Mouse (Mus musculus): ENCODE measurements around the gene Gm28048.

Gm28048 gene

GRCm38 (mm10) chr11:22989786-22990185 is 7.9 kb upstream of the Gm28048 start:
- no peak for DNase-seq (ENCODE audit: low read depth)

GRCm38 (mm10) chr11:22987357-22987756 is 5.5 kb upstream of the Gm28048 start:
- DNase-seq (ENCODE audit: low read depth): peak; percentile 88

GRCm38 (mm10) chr11:22985510-22985909 is 3.6 kb upstream of the Gm28048 start:
- no peak for DNase-seq (ENCODE audit: low read depth)

- no peak for DNase-seq (ENCODE audit: low read depth)
Measured at GRCm38 (mm10) chr11:22982846-22983245, 956 bp upstream of the Gm28048 start.

- no peak for DNase-seq (ENCODE audit: low read depth)
Measured at GRCm38 (mm10) chr11:22981543-22981950, 343 bp downstream of the Gm28048 start.

GRCm38 (mm10) chr11:22981041-22981440 is 849 bp downstream of the Gm28048 start:
- no peak for DNase-seq (ENCODE audit: low read depth)

- peak; percentile 5 for DNase-seq (ENCODE audit: low read depth)
Measured at GRCm38 (mm10) chr11:22979221-22979620, 2.7 kb downstream of the Gm28048 start.

GRCm38 (mm10) chr11:22978711-22979110 is 3.2 kb downstream of the Gm28048 start:
- DNase-seq (ENCODE audit: low read depth): no peak

- no peak for DNase-seq (ENCODE audit: low read depth)
Measured at GRCm38 (mm10) chr11:22978215-22978614, 3.7 kb downstream of the Gm28048 start.

GRCm38 (mm10) chr11:22973599-22973998 is 8.3 kb downstream of the Gm28048 start:
- DNase-seq (ENCODE audit: low read depth): peak; percentile 53

GRCm38 (mm10) chr11:22972746-22973526 is 9.0 kb downstream of the Gm28048 start:
- peak; percentile 91 for DNase-seq (ENCODE audit: low read depth)

GRCm38 (mm10) chr11:22971835-22972709 is 9.8 kb downstream of the Gm28048 start, which contains the start of gene Zrsr1:
TSS of gene Zrsr1 (plus strand) at chr11:22972005.
- peak; percentile 80 for DNase-seq (ENCODE audit: low read depth)

- no peak for DNase-seq (ENCODE audit: low read depth)
Measured at GRCm38 (mm10) chr11:22970546-22970945, 11.3 kb downstream of the Gm28048 start.

- peak; percentile 59 for DNase-seq (ENCODE audit: low read depth)
Measured at GRCm38 (mm10) chr11:22969486-22969885, 12.4 kb downstream of the Gm28048 start.

- DNase-seq (ENCODE audit: low read depth): peak; percentile 90
Measured at GRCm38 (mm10) chr11:22965503-22965902, 16.4 kb downstream of the Gm28048 start.

GRCm38 (mm10) chr11:22964401-22964800 is 17.5 kb downstream of the Gm28048 start:
- peak; percentile 9 for DNase-seq (ENCODE audit: low read depth)

- DNase-seq (ENCODE audit: low read depth): no peak
Measured at GRCm38 (mm10) chr11:22962101-22962500, 19.8 kb downstream of the Gm28048 start.

GRCm38 (mm10) chr11:22957791-22958374 is 24.0 kb downstream of the Gm28048 start:
- DNase-seq (ENCODE audit: low read depth): peak; percentile 43

GRCm38 (mm10) chr11:22956830-22957229 is 25.1 kb downstream of the Gm28048 start:
- peak; percentile 70 for DNase-seq (ENCODE audit: low read depth)

GRCm38 (mm10) chr11:22956346-22956745 is 25.5 kb downstream of the Gm28048 start:
- no peak for DNase-seq (ENCODE audit: low read depth)

- no peak for DNase-seq (ENCODE audit: low read depth)
Measured at GRCm38 (mm10) chr11:22952668-22953067, 29.2 kb downstream of the Gm28048 start.

- DNase-seq (ENCODE audit: low read depth): no peak
Measured at GRCm38 (mm10) chr11:22950131-22950530, 31.8 kb downstream of the Gm28048 start.
